Mouse (Mus musculus) C2C12 (cell line): Measurements from ENCODE around the gene Spred3. TPM values are rescaled to one million over a fixed set of nuclear protein-coding genes. Genes with fewer than 3 reads are reported as not detected.

Experiments used
- H3K27me3 ChIP-seq: one replicate; pipeline ENCODE4 v1.6.1; 2011; ENCODE audit not compliant: control insufficient read depth, insufficient read depth, insufficient read length
- H3K36me3 ChIP-seq: one replicate; pipeline ENCODE4 v1.6.1; 2011; ENCODE audit not compliant: control insufficient read depth, insufficient read depth
- H3K4me3 ChIP-seq: one replicate; pipeline ENCODE4 v1.5.1; 2011; ENCODE audit warnings: mild to moderate bottlenecking, control low read depth; ENCODE audit not compliant: poor library complexity, insufficient read depth, severe bottlenecking
- H3K79me2 ChIP-seq: one replicate; pipeline ENCODE4 v1.6.1; 2011; ENCODE audit not compliant: control insufficient read depth, insufficient read depth
- H3K79me3 ChIP-seq: one replicate; pipeline ENCODE4 v1.6.1; 2011; ENCODE audit warnings: low read depth, control low read depth
- H3ac ChIP-seq: one replicate; pipeline ENCODE3; 2011; ENCODE audit warnings: low read depth; ENCODE audit not compliant: control insufficient read depth, insufficient read length
- CEBPB ChIP-seq: IDR thresholded peaks from one replicate; pipeline ENCODE4 v1.6.1; 2011; ENCODE audit warnings: low read depth, mild to moderate bottlenecking, control low read depth, moderate library complexity
- CTCF ChIP-seq: IDR thresholded peaks from one replicate; pipeline ENCODE4 v1.5.1; 2011; ENCODE audit not compliant: control insufficient read depth, insufficient read depth, insufficient read length
- FOSL1 ChIP-seq: IDR thresholded peaks from one replicate; pipeline ENCODE4 v1.8.0; 2011; ENCODE audit warnings: mild to moderate bottlenecking, low read length; ENCODE audit not compliant: poor library complexity, insufficient read depth, severe bottlenecking
- MAX ChIP-seq: IDR thresholded peaks from one replicate; pipeline ENCODE4 v1.6.1; 2011; ENCODE audit warnings: mild to moderate bottlenecking, control low read depth
- MYOD1 ChIP-seq: IDR thresholded peaks from one replicate; pipeline ENCODE4 v1.6.1; 2011; ENCODE audit warnings: low read depth; ENCODE audit not compliant: control insufficient read depth, insufficient read length
- MYOG ChIP-seq: IDR thresholded peaks from one replicate; pipeline ENCODE4 v1.6.1; 2011; ENCODE audit not compliant: control insufficient read depth, insufficient read length; ENCODE audit errors: extremely low read depth
- USF1 ChIP-seq: IDR thresholded peaks from one replicate; pipeline ENCODE4 v1.6.1; 2011; ENCODE audit warnings: low read depth, mild to moderate bottlenecking, control low read depth, moderate library complexity
- polyA plus RNA-seq: library from polyadenylated mRNA; unstranded; fragments of >200 nt; fragmentation: generic; extraction: Trizol; gene quantifications from one replicate; pipeline ENCODE4 v1.2.1, GENCODE M21; 2012; ENCODE audit warnings: missing spikeins

The Spred3 gene
- polyA plus RNA-seq, 1 experiment, result 3.1 TPM

DNA sequence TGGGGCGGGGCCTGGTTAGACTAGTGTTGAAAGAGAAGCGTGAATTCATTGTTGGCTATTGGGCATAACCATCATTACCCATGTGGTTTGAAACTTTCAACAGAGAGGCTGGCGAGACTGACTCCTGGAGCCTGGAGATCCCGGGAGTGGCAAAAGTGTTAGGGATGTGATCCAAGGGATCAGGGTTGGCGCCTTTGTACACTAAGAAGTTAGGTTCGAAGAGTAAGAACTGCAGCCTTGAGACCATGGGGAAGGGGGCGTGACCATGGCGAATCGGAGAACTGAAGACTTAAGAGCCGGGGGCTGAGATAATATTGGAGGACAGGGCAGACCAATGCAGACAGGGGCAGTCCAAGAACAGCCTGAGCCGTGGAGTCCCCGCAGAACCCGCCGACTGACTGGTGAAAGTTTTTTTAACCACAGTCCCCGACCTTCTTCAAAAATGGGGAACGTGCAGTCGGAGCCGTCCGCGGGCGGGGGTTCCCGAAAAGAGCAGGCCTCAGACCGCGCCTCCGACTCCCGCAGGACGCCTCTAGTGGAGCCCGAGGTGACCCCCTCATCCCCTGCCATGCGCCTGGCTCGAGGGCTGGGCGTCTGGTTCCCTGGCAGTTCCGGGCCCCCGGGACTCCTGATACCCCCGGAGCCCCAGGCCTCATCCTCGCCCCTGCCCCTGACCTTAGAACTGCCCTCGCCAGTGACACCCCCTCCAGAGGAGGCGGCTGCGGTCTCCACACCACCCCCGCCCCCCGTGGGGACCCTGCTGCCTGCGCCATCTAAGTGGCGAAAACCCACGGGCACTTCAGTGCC is 747 bp upstream of the Spred3 start:
- Histone ChIP-seq H3K79me3 (no peaks in the 10 kb centered on the region), H3K4me3 (peak overlapping the region; percentile 44), H3ac (peak overlapping the region; percentile 38), H3K36me3 (peaks cover 20% of the 10 kb centered on the region), H3K79me2 (peaks cover 5% of the 10 kb centered on the region), H3K27me3 (no peaks in the 10 kb centered on the region)
- TF ChIP-seq MYOD1 (no peak), MYOG (no peak), FOSL1 (no peak), USF1 (no peak), CEBPB (no peak), CTCF (no peak), MAX (no peak)

DNA sequence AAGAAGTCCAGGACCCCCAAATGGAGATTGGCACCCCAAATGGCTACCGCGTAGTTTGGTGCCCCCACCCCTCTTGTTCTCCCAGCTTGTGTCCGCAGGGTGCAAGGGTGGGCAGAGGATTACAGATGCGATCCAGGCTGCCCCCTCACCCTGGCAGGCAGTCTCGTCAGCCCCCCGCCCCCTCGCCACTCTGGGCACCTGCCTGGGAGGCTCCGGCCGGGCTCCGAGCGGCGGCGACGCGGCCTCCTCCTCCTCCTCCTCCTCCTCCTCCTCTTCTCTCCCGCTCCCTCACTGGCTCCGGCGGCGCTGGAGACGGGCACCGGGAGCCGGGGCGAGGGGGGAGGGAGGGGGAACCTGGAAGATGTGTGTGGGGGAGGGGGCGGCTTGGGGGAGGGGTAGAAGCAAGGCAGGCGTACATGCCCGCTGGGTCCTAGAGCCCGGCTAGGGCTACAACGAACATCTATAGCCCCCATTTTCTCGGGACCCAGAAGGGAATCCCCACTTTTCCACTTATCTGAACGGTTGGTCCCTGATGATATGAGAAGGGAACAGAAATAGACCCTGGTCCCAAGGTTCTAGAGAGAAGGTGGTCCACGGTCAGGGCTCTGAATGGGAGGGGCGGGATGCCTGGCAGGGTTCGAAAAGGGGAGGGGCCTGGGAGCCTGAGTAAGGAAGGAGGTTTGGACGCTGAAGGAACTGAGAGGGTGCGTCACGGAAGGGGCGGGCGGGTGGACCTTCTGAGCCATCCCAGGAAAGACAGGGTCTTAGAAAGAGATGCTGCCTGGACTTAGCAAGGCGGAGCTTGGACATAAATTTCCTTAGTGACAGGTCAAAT is 763 bp downstream of the Spred3 start:
- Histone ChIP-seq H3K79me3 (no peaks in the 10 kb centered on the region), H3K27me3 (no peaks in the 10 kb centered on the region), H3K4me3 (peak overlapping the region; percentile 44), H3K79me2 (no peaks in the 10 kb centered on the region), H3ac (peak overlapping the region; percentile 89), H3K36me3 (peaks cover 7% of the 10 kb centered on the region)
- TF ChIP-seq MAX, result no peak
- no peak for TF ChIP-seq CTCF
- no peak for TF ChIP-seq MYOD1
- TF ChIP-seq USF1, result no peak
- TF ChIP-seq CEBPB, result no peak
- TF ChIP-seq MYOG, result no peak
- TF ChIP-seq FOSL1, result no peak

DNA sequence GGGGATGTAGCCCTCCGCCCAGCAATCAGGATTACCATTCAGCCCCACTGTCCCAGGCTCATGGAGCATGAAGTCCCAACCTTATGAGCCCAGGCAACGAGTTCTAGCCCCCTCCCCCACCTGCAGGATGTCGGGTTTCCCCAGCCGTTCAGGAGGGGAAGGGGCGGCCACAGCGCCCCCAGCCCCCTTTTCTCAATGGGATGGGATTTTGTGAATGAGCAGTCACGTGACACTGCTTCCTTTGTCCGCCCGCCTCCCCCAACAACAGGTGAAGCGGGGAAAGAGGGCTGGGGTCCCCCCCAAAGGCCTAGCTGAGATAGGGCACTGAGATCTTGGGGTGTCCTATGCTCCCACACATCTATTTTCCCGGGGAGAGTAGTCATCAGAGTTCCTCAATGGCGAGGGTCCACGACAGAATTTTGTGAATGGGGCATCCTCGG is 1.4 kb downstream of the Spred3 start:
- Histone ChIP-seq H3K36me3 (peaks cover 5% of the 10 kb centered on the region), H3K27me3 (no peaks in the 10 kb centered on the region), H3K4me3 (peak overlapping the region; percentile 44), H3K79me2 (no peaks in the 10 kb centered on the region), H3K79me3 (no peaks in the 10 kb centered on the region), H3ac (peak overlapping the region; percentile 55)
- TF ChIP-seq USF1 (peak; percentile 66), CTCF (no peak), CEBPB (no peak)

DNA sequence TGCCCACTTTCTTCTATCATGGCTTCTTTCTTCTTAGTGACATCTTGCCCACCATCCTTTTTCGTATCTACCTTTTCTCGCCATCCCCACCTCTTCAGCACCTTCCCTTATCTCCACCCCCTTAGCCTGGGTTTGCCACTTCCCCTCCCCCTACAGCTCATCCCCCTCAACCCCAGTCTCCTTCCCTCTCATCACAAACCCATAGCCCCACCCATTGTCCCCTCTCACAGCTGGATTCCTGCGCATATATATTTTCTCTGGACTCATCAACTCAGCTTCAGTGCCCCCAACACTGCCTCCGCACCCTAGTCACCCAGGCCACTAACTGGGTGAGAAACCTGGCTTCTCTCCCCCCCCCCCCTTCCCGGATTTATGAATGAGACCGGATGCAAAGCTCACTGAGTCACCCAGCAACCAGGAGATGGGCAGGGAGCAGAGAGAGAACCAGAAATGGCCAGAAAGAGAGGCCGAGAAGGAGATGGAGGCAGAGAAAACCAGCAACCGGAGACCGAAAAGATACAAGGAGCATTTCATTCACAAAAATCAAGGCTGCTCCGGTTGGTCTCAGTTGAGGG is 2.0 kb downstream of the Spred3 start:
- Histone ChIP-seq H3K79me2 (no peaks in the 10 kb centered on the region), H3K27me3 (no peaks in the 10 kb centered on the region), H3K79me3 (no peaks in the 10 kb centered on the region), H3K36me3 (peaks cover 4% of the 10 kb centered on the region), H3ac (no peak overlapping the region), H3K4me3 (no peak overlapping the region)
- no peak for TF ChIP-seq CTCF
- TF ChIP-seq FOSL1, result no peak
- TF ChIP-seq USF1, result no peak
- TF ChIP-seq MYOG, result no peak
- TF ChIP-seq MAX, result no peak
- no peak for TF ChIP-seq CEBPB
- no peak for TF ChIP-seq MYOD1

DNA sequence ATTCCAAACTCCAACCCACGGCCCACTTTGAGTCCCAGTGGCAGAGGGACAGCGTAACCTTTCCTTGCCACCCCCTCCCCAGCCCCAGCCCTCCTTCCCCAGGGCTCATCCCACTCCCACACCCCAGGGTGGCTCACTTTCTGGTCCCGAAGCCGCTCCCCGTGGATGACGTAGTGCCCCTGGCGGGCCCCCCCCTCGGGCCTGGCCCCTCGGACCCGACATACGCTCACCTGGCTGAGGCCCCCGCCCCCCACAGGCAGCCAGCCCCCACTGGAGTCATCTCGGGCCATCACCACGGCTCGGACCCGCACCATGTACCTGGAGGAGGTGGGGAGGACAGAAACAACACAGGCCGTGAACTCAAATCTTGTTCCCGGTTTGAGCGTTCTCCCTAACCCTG is 2.6 kb downstream of the Spred3 start:
- H3K27me3 ChIP-seq, result no peaks in the 10 kb centered on the region
- H3K79me2 ChIP-seq, result no peaks in the 10 kb centered on the region
- peaks cover 4% of the 10 kb centered on the region for H3K36me3 ChIP-seq
- no peaks in the 10 kb centered on the region for H3K79me3 ChIP-seq
- no peak overlapping the region for H3K4me3 ChIP-seq
- TF ChIP-seq USF1 (no peak), MAX (no peak), CTCF (no peak), FOSL1 (no peak), MYOD1 (no peak), MYOG (no peak), CEBPB (no peak)
- H3ac ChIP-seq, result no peak overlapping the region
